Mouse (Mus musculus) layer of hippocampus, adult 18-20 months (tissue): Measurements from ENCODE around the gene Wnt8b. TPM values are rescaled to one million over a fixed set of nuclear protein-coding genes. Genes with fewer than 3 reads are reported as not detected.

ENCODE experiments used
- DNase-seq, 2 experiments: peaks; one replicate each; pipeline ENCODE4 v3.0.0; 2022; ENCODE audit warnings: low spot score in 2 of 2
- total RNA-seq, 2 experiments: library from RNA; stranded (reverse); gene quantifications; 2 replicates each; pipeline ENCODE4 v1.2.3; 2021

The Wnt8b gene
- total RNA-seq, 2 experiments from 2014 or later: not detected

- peak; percentile 92 to 96 for DNase-seq
Observed at GRCm38 (mm10) chr19:44554861-44555590, 61.8 kb downstream of the Wnt8b start, which contains the start of gene Ndufb8. Gene Ndufb8, minus strand, starts transcription at chr19:44555440.

- peak; percentile 87 to 98 for DNase-seq
Observed at GRCm38 (mm10) chr19:44562652-44563206, 69.5 kb downstream of the Wnt8b start, which contains the start of gene Hif1an. Gene Hif1an, plus strand, starts transcription at chr19:44562850.

Other genes starting within 250 kb of the Wnt8b start
- 100 to 1,000 TPM; 656 to 658 TPM for gene Scd2, start 199.8 kb upstream of the Wnt8b start, total RNA-seq
- gene Scd4, start 160.4 kb upstream of the Wnt8b start, total RNA-seq: 1 to 10 TPM; 2.2 to 2.4 TPM
- gene Scd1, start 85.6 kb upstream of the Wnt8b start, total RNA-seq: 100 to 1,000 TPM; 150 to 156 TPM
- gene Sec31b, start 52.4 kb downstream of the Wnt8b start, total RNA-seq: under 1 TPM; 0.27 to 0.28 TPM
- not detected for gene Gm20538, start 59.4 kb downstream of the Wnt8b start, total RNA-seq
- gene Ndufb8, start 62.0 kb downstream of the Wnt8b start, total RNA-seq: 100 to 1,000 TPM; 379 to 385 TPM
- gene Hif1an, start 69.4 kb downstream of the Wnt8b start, total RNA-seq: 10 to 100 TPM; 30.3 to 34.3 TPM